Mouse (Mus musculus): Measurements from ENCODE around the gene Pnp2. TPM values are rescaled to one million over a fixed set of nuclear protein-coding genes. Genes with fewer than 3 reads are reported as not detected.

The Pnp2 gene
- 51.2 TPM for polyA plus RNA-seq (2014; fragmentation: Illumina TruSeq; extraction: RNeasy Lipid Tissue Mini Kit (QIAGEN cat#74804); ENCODE audit: low replicate concordance)

DNA sequence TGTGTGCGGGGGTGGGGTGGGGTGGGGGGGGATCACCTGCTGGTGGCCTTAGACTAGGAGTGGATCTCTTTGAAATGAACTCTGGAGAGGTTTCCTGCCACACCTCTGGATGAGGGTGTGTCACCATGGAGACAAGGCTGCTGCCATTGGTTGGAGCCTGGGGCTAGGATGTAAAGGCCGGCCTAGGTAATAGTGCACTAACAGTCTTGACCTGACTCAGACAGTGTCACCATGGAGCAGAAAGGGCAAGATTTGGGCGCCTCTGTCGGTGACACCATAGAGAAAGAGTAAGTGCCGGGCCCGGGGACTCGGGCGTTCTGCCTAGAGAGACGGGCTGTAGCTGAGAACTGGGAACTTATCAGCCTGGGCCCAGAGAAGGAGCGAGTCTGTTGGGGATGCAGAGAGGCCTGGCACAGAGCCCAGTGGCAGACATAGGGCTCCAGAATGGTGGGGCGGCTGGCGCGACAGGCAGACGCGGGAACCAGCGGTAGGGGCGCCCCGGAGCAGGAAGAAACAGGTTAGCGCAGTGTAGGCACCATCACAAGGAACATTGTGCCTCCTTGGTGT, at the start of gene Pnp2:
Pnp2 (plus strand) TSS at position 51 of the 567 bp plus-strand sequence.

DNA sequence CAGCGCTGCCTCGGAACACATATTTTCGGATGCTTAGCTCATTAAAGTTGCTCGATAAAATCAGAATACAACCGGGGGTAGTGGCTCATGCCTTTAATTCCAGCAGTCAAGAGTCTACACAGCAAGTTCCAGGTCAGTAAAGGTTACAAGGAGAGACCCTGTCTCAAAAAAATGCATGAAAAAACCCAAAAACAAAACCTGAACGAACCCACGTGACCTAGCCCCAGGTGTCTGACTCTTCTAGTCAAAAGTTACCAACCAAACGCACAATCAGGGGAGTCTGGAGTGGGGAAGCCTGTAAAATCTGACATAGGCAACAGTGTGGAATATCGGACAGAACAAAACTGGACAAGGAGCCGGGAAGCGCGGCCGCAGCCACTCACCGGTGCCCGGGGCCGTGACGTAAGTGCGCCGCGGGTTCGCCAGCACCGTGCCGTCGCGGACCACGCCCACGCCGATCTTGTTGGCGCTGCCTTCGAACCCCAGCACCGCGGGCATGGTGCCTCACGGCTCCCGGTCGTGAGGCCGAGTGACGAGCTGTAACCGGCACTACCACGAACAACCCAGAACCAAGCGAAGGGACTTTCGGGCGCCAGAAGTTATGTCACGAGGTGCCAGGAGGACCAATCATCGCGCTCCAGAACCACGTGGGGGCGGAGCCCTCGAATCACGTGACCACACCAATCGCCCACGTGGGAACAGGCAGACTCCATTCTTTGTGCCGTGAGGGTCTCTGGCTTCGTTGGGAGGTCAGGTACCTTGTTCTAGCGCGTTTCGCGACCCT, 31.3 kb upstream of the Pnp2 start, which contains the start of the genes Osgep and Apex1:
Osgep (minus strand) TSS at position 613 of the 784 bp plus-strand sequence.
Apex1 (plus strand) TSS at position 688 of the 784 bp plus-strand sequence.

DNA sequence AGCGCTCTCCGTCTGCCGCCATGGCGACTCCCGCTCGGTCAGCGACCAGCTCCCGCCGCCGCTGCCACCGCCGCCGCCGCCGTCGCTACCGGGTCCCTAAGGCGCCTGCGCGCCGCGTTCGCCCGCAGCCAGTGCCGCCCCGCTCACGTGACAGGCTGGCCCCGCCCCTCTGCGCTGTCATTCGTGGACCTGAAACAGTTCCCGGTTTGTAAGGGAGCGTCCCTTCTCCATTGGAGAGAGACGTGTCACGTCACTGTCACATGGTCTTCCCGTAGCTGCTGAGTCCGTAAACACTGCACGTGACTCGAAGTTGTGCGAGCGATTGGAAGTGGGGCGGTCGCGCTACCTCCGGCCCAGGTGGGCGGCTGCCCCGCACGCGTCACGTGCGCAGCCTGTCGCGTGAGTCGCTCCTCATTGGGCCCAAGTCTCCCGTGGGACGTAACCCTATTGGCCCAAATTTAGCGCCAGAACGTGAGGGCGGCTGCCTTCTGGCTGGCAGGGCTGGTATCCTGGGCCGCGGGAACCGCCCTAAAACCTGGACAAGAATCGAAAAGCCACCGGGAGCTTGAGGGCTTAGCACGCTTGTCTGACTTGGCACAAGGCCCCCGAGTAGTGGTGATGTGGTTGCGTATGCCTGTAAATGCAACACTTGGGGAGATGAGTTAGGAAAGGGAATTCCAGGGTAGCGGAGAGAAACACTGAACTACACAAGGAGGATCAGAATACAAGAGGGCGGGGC, 24.9 kb upstream of the Pnp2 start, which contains the start of the genes Pip4p1 and Pnp:
Pip4p1 (minus strand) TSS at position 103 of the 739 bp plus-strand sequence.
Pnp (plus strand) TSS at position 329 of the 739 bp plus-strand sequence.

DNA sequence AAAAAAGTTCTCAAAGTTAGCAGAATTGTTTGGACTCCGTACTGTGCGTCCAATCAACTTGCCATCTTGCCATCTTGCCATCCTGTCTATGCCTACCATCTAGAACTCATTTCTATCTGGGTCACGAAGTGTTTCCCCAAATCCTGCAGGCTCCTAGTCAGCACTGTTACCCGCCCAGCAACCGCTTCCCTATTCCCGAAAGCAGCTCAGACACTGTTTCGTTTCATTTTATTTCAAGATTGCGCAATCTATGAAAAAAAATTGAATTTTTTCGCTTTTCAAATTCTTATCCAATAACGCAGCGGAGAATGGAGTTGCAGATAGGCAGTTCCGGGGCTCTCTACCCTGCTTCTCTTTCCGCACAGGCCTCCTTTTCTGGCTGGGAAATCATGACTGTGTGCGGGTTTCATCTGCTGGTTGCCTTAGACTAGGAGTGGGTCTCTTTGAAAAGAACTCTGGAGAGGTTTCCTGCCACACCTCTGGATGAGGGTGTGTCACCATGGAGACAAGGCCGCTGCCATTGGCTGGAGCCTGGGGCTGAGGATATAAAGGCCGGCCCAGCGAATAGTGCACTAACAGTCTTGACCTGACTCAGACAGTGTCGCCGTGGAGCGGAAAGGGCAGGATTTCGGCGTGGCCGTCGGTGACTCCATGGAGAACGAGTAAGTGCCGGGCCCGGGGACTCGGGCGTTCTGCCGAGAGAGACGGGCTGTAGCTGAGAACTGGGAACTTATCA, 11.7 kb upstream of the Pnp2 start, which contains the start of gene Gm49342:
Gm49342 (plus strand) TSS at position 586 of the 736 bp plus-strand sequence.

DNA sequence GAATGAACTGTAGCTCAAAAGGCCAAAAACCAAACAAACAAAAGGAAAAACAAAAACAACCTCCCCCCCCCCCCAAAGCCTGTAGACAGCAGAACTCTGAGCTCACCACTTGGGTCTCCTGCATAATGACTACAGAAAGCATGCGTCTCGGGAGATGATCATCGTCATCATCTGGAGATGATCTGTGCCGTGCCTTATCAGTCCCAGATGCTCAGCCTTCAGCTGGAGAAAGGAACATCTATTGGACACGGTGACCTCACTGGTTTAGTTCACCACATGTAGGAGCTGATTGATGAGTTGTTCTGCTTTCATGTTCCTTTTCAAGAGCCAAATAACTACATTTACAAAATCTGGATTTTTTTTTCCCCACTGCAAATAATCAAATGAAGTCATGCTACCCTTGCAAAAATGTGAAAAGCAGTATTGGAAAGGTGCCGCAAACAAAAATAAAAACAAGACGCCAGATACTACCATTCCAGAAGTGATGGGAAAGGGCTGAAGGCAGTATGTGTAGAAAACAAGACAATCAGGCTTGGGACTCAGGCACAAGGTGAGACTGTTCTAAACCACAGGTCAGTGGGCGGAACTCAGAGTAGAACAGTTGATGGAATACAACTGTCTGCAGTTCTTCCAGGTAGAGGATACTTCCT, 51.5 kb downstream of the Pnp2 start, which contains the start of gene Rnase10:
Rnase10 (plus strand) TSS at position 600 of the 650 bp plus-strand sequence.

Other genes with a start within 250 kb of the Pnp2 start
- gene Olfr748, start 248.6 kb upstream of the Pnp2 start, polyA plus RNA-seq (2014; fragmentation: Illumina TruSeq; extraction: RNeasy Lipid Tissue Mini Kit (QIAGEN cat#74804); ENCODE audit: low replicate concordance) = not detected
- not detected for gene Olfr749, start 210.9 kb upstream of the Pnp2 start, polyA plus RNA-seq (2014; fragmentation: Illumina TruSeq; extraction: RNeasy Lipid Tissue Mini Kit (QIAGEN cat#74804); ENCODE audit: low replicate concordance)
- gene Ttc5, start 170.5 kb upstream of the Pnp2 start, polyA plus RNA-seq (2014; fragmentation: Illumina TruSeq; extraction: RNeasy Lipid Tissue Mini Kit (QIAGEN cat#74804); ENCODE audit: low replicate concordance) = 15.0 TPM
- not detected for gene Ccnb1ip1, start 148.3 kb upstream of the Pnp2 start, polyA plus RNA-seq (2014; fragmentation: Illumina TruSeq; extraction: RNeasy Lipid Tissue Mini Kit (QIAGEN cat#74804); ENCODE audit: low replicate concordance)
- gene Parp2, start 148.2 kb upstream of the Pnp2 start, polyA plus RNA-seq (2014; fragmentation: Illumina TruSeq; extraction: RNeasy Lipid Tissue Mini Kit (QIAGEN cat#74804); ENCODE audit: low replicate concordance) = 40.6 TPM
- 55.9 TPM for gene Tep1, start 85.4 kb upstream of the Pnp2 start, polyA plus RNA-seq (2014; fragmentation: Illumina TruSeq; extraction: RNeasy Lipid Tissue Mini Kit (QIAGEN cat#74804); ENCODE audit: low replicate concordance)
- gene Klhl33, start 58.5 kb upstream of the Pnp2 start, polyA plus RNA-seq (2014; fragmentation: Illumina TruSeq; extraction: RNeasy Lipid Tissue Mini Kit (QIAGEN cat#74804); ENCODE audit: low replicate concordance) = 5.5 TPM
- 6.3 TPM for gene Osgep, start 31.1 kb upstream of the Pnp2 start, polyA plus RNA-seq (2014; fragmentation: Illumina TruSeq; extraction: RNeasy Lipid Tissue Mini Kit (QIAGEN cat#74804); ENCODE audit: low replicate concordance)
- gene Apex1, start 31.0 kb upstream of the Pnp2 start, polyA plus RNA-seq (2014; fragmentation: Illumina TruSeq; extraction: RNeasy Lipid Tissue Mini Kit (QIAGEN cat#74804); ENCODE audit: low replicate concordance) = 6.1 TPM
- gene Pip4p1, start 25.1 kb upstream of the Pnp2 start, polyA plus RNA-seq (2014; fragmentation: Illumina TruSeq; extraction: RNeasy Lipid Tissue Mini Kit (QIAGEN cat#74804); ENCODE audit: low replicate concordance) = 9.2 TPM
- 250 TPM for gene Pnp, start 24.9 kb upstream of the Pnp2 start, polyA plus RNA-seq (2014; fragmentation: Illumina TruSeq; extraction: RNeasy Lipid Tissue Mini Kit (QIAGEN cat#74804); ENCODE audit: low replicate concordance)
- not detected for gene Gm49342, start 11.5 kb upstream of the Pnp2 start, polyA plus RNA-seq (2014; fragmentation: Illumina TruSeq; extraction: RNeasy Lipid Tissue Mini Kit (QIAGEN cat#74804); ENCODE audit: low replicate concordance)
- not detected for gene Rnase10, start 51.8 kb downstream of the Pnp2 start, polyA plus RNA-seq (2014; fragmentation: Illumina TruSeq; extraction: RNeasy Lipid Tissue Mini Kit (QIAGEN cat#74804); ENCODE audit: low replicate concordance)
- gene Rnase9, start 85.9 kb downstream of the Pnp2 start, polyA plus RNA-seq (2014; fragmentation: Illumina TruSeq; extraction: RNeasy Lipid Tissue Mini Kit (QIAGEN cat#74804); ENCODE audit: low replicate concordance) = not detected
- not detected for gene Rnase11, start 94.2 kb downstream of the Pnp2 start, polyA plus RNA-seq (2014; fragmentation: Illumina TruSeq; extraction: RNeasy Lipid Tissue Mini Kit (QIAGEN cat#74804); ENCODE audit: low replicate concordance)
- not detected for gene Rnase12, start 101.7 kb downstream of the Pnp2 start, polyA plus RNA-seq (2014; fragmentation: Illumina TruSeq; extraction: RNeasy Lipid Tissue Mini Kit (QIAGEN cat#74804); ENCODE audit: low replicate concordance)
- not detected for gene Olfr750, start 118.4 kb downstream of the Pnp2 start, polyA plus RNA-seq (2014; fragmentation: Illumina TruSeq; extraction: RNeasy Lipid Tissue Mini Kit (QIAGEN cat#74804); ENCODE audit: low replicate concordance)
- gene Rnase4, start 135.1 kb downstream of the Pnp2 start, polyA plus RNA-seq (2014; fragmentation: Illumina TruSeq; extraction: RNeasy Lipid Tissue Mini Kit (QIAGEN cat#74804); ENCODE audit: low replicate concordance) = 270 TPM
- gene Ang, start 135.2 kb downstream of the Pnp2 start, polyA plus RNA-seq (2014; fragmentation: Illumina TruSeq; extraction: RNeasy Lipid Tissue Mini Kit (QIAGEN cat#74804); ENCODE audit: low replicate concordance) = 15.4 TPM
- gene Eddm3b, start 158.4 kb downstream of the Pnp2 start, polyA plus RNA-seq (2014; fragmentation: Illumina TruSeq; extraction: RNeasy Lipid Tissue Mini Kit (QIAGEN cat#74804); ENCODE audit: low replicate concordance) = not detected
- gene Rnase6, start 167.9 kb downstream of the Pnp2 start, polyA plus RNA-seq (2014; fragmentation: Illumina TruSeq; extraction: RNeasy Lipid Tissue Mini Kit (QIAGEN cat#74804); ENCODE audit: low replicate concordance) = 16.6 TPM
- gene Rnase1, start 190.8 kb downstream of the Pnp2 start, polyA plus RNA-seq (2014; fragmentation: Illumina TruSeq; extraction: RNeasy Lipid Tissue Mini Kit (QIAGEN cat#74804); ENCODE audit: low replicate concordance) = 1,041 TPM
- not detected for gene Rnase2b, start 206.3 kb downstream of the Pnp2 start, polyA plus RNA-seq (2014; fragmentation: Illumina TruSeq; extraction: RNeasy Lipid Tissue Mini Kit (QIAGEN cat#74804); ENCODE audit: low replicate concordance)
- not detected for gene Ang2, start 243.2 kb downstream of the Pnp2 start, polyA plus RNA-seq (2014; fragmentation: Illumina TruSeq; extraction: RNeasy Lipid Tissue Mini Kit (QIAGEN cat#74804); ENCODE audit: low replicate concordance)
- not detected for gene Ear14, start 247.4 kb downstream of the Pnp2 start, polyA plus RNA-seq (2014; fragmentation: Illumina TruSeq; extraction: RNeasy Lipid Tissue Mini Kit (QIAGEN cat#74804); ENCODE audit: low replicate concordance)

Measured in small intestine, adult 10 weeks (tissue).